Mouse (Mus musculus) embryonic fibroblast, embryonic 13.5 days (primary cell): ENCODE data around the gene Pola1.

Experiments used
- CTCF ChIP-seq: IDR thresholded peaks from 2 replicates; pipeline ENCODE4 v1.5.1; 2011; ENCODE audit warnings: mild to moderate bottlenecking, control low read depth, low read length, moderate library complexity, borderline replicate concordance; ENCODE audit not compliant: insufficient read depth
- POLR2A ChIP-seq: IDR thresholded peaks from 2 replicates; pipeline ENCODE4 v1.6.1; 2011; ENCODE audit warnings: low read depth, mild to moderate bottlenecking, control low read depth, low read length, moderate library complexity

GRCm38 (mm10) chrX:93674836-93675795 is 43.2 kb upstream of the Pola1 start:
- TF ChIP-seq POLR2A = no peak
- no peak for TF ChIP-seq CTCF
